Mouse (Mus musculus): Measurements from ENCODE around the gene L3mbtl4.

Gene L3mbtl4

GRCm38 (mm10) chr17:68748296-68748695 lies 474.7 kb downstream of the L3mbtl4 start:
- no peak for TF ChIP-seq GATA4 (IDR thresholded peaks at IDR 0.05; ENCODE audit: insufficient replicate concordance, low read length)

- TF ChIP-seq GATA4 (IDR thresholded peaks at IDR 0.05; ENCODE audit: insufficient replicate concordance, low read length), result no peak
These were observed 476.9 kb downstream of the L3mbtl4 start for GRCm38 (mm10) chr17:68750513-68750912.

GRCm38 (mm10) chr17:68753112-68753511 lies 479.5 kb downstream of the L3mbtl4 start:
- TF ChIP-seq GATA4 (IDR thresholded peaks at IDR 0.05; ENCODE audit: insufficient replicate concordance, low read length), result no peak

- no peak for TF ChIP-seq GATA4 (IDR thresholded peaks at IDR 0.05; ENCODE audit: insufficient replicate concordance, low read length)
These were observed 481.2 kb downstream of the L3mbtl4 start for GRCm38 (mm10) chr17:68754789-68755188.

- no peak for TF ChIP-seq GATA4 (IDR thresholded peaks at IDR 0.05; ENCODE audit: insufficient replicate concordance, low read length)
These were observed 484.8 kb downstream of the L3mbtl4 start for GRCm38 (mm10) chr17:68758428-68758827.

GRCm38 (mm10) chr17:68758936-68759335 lies 485.3 kb downstream of the L3mbtl4 start:
- no peak for TF ChIP-seq GATA4 (IDR thresholded peaks at IDR 0.05; ENCODE audit: insufficient replicate concordance, low read length)

GRCm38 (mm10) chr17:68759978-68760377 lies 486.4 kb downstream of the L3mbtl4 start:
- TF ChIP-seq GATA4 (IDR thresholded peaks at IDR 0.05; ENCODE audit: insufficient replicate concordance, low read length), result no peak

GRCm38 (mm10) chr17:68764329-68764880 lies 490.8 kb downstream of the L3mbtl4 start:
- no peak for TF ChIP-seq GATA4 (IDR thresholded peaks at IDR 0.05; ENCODE audit: insufficient replicate concordance, low read length)

GRCm38 (mm10) chr17:68769561-68769960 lies 496.0 kb downstream of the L3mbtl4 start:
- TF ChIP-seq GATA4 (IDR thresholded peaks at IDR 0.05; ENCODE audit: insufficient replicate concordance, low read length), result no peak

- no peak for TF ChIP-seq GATA4 (IDR thresholded peaks at IDR 0.05; ENCODE audit: insufficient replicate concordance, low read length)
These were observed 497.6 kb downstream of the L3mbtl4 start for GRCm38 (mm10) chr17:68771046-68771750.

GRCm38 (mm10) chr17:68793741-68794140 lies 520.1 kb downstream of the L3mbtl4 start:
- no peak for TF ChIP-seq GATA4 (IDR thresholded peaks at IDR 0.05; ENCODE audit: insufficient replicate concordance, low read length)

- no peak for TF ChIP-seq GATA4 (IDR thresholded peaks at IDR 0.05; ENCODE audit: insufficient replicate concordance, low read length)
These were observed 552.7 kb downstream of the L3mbtl4 start, which contains the start of gene Tmem200c for GRCm38 (mm10) chr17:68826323-68826722. Gene Tmem200c (plus strand): TSS chr17:68826623.
